Mouse (Mus musculus): ENCODE results near the gene Rnls.

The Rnls gene

DNA sequence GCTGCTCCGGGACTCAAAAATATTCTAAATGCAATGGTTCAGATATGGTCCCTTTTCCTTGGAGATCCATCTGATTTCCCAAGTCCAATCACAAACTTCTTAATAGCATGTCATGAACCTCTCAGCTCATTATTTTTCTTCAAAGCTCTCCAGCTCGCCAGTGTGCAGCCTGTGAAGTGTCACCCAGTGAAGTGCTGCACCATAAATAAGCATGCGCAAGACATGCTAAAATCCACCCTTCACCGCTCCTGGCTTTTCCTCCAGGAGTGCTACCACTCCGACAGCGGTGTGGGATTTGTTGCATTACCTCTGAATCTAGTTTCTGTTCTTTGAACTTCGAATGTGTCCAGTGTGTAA is 289.3 kb downstream of the Rnls start:
- no peak for DNase-seq (ENCODE audit: low read depth, low spot score)

DNA sequence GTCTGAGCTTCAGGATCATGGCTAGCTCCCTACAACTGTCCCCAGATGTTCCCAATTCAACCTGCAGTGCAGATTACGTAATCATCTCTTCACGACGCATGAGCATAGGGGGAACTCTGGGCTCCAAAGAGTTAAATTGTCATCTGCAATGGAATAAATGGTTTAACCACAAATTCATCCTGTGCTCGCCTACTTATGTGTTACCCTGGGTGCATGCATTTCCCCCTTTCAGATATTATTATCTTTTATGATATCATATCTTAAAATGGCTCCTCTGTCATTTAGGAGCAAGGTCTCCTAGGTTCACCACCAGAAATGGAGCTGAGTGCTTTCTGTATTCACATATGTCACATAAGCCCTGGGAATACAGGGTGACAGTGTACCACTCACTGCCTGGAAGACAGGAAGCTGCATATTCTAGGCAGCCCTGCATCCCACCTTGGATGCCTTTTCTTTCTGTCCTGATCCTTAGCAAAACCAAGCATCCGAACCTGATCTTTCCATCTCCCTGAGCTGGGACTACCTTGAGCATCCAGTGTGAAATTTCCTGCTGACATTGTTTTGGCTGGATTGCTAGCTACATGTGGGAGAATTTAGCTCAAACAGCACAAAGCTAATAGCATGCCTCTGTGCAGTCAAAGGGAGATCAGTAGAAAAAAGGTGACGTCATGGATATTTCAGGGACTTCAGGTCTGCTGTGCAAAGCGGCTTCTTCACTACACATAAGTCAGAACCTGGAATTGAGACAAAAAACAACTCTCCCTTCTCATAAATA is 289.9 kb downstream of the Rnls start:
- no peak for DNase-seq (ENCODE audit: low read depth, low spot score)

DNA sequence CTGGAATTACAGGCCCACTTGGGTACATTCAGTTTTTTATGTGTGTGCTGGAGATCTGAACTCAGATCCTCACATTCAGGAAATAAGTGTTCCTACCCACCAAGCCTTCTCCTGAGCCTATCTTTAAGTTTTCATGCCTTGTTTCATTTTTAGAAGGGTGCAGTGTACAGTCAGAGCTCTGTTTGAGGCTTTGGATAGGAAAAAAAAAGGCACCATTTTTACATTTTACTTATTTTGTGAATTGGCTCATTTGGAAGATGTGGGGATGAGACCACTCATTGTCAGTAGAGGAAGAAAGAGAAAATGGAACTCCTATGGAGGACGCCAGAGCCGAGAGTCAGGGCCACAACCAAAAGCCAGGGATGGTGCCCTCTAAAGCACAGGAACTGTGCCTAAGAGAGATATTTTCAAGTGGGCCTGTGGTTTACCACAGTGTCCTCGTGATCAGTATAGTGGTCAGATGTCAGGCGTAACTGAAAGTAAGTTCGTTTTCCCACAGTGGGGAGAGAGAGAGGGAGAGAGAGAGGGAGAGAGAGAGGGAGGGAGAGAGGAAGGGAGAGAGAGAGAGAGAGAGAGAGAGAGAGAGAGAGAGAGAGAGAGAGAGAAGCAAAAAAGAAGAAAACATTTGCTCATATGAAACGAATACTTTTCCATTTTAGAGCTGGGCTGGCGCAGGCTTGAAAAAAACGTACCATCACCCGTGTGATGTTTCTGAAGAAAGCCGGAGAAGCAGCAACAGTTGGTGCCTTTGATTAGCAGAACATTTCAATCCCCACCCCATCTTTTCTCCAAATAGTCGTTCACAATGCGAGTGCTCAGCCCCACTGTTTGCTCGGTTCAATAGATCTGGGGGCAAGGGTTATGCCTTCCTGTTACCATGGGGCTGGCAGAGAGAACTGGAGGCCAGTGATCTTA is 290.7 kb downstream of the Rnls start:
- no peak for DNase-seq (ENCODE audit: low read depth, low spot score)

DNA sequence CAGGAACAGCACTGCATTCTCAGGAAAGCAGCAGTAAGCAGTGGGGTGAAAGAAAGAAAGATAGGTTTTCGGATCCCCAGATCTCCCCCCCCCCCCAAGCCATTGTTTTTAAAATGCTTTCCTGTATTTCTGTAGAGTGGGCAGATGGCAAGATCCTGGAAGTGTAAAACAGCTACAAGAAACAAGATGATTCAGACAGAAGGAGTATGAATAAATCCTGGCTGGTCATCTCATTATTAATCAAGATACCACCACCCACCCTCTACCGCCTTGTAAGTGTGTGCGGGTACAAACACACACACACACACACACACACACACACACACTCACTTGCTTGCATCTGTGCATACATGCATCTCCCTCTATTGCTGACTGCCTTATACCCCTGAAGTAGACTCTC is 291.5 kb downstream of the Rnls start:
- no peak for DNase-seq (ENCODE audit: low read depth, low spot score)

DNA sequence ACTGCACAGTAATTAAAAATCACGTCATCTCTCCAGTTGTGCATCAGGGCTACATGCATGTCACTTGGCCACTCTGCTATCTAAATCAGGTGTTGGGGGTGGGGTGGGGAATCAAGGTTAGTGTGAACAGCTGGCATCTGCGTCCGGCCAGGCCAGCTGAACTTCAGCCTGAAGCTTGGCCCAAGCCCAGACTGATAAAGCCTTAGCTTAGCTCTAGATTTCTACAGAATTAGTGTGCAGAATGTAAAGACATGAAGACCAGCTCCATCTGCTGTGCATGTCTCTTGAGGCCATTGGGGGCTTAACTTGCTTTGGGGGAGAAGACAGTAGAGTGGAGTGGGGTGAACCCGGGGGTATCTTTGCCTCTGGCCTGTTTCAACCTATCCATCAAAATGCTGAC is 292.1 kb downstream of the Rnls start:
- DNase-seq (ENCODE audit: low read depth, low spot score), result peak; percentile 25

DNA sequence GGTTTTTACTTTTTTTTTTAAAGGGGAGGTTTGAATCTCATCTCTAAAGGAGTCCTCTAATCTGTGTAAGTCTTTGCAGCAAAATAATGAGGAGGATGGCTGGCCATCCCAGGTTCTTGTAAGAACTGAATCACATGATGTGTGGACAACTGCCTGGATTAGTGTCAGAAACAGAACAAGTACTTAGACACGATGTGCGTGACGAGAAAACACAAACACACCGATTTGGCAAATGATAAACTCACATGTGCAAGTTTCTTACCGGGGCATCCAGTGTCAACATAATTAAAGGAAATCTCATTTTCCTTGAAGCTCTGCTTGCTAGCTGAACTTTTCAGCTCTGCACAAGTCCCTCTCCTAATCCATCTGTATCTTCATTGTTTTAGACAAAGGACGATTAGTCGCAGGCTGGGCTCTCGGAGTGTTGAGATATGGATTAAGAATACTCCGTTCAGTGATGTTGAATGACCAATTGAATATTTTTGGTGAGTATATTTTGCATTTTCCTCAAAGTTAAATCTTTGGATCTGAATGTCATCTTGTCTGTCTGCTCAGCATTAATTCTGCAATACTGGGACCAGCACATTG is 292.8 kb downstream of the Rnls start:
- no peak for DNase-seq (ENCODE audit: low read depth, low spot score)

DNA sequence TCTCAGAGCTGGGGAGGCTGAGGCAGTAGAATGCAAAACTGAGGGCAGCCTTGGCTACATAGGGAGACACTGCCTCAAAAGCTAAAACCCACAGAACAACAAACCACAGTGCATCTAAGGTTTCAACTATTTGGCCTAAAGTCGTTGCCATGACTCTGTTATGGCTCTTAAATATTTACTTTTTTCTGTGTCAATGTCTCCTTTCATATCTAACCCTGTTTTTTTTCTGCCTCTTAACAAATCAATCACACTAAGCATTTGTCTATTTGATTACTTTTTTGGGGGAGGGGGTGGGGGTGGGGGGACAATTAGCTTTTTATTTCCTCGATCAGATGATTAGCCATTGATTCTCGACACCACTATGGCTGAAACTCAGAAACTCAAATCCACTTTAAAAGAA is 294.4 kb downstream of the Rnls start:
- DNase-seq (ENCODE audit: low read depth, low spot score), result no peak

DNA sequence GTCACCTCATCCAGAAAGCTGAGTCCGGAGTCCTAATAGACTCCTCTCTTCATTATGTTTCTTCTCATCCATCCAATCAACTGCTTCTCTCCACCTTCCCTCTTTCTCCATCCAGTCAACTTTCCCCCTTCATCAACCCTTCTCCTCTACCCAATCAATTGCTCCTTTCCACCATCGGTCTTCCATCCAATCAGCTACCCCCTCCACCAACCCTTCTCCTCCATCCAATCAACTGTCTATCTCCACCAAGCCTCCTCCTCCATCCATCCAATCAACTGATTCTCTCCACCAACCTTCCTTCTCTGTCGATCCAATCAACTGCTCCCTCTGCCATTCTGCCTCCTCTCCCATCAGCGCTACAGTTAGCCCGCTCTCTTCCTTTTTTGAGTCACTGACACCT is 295.5 kb downstream of the Rnls start:
- no peak for DNase-seq (ENCODE audit: low read depth, low spot score)

DNA sequence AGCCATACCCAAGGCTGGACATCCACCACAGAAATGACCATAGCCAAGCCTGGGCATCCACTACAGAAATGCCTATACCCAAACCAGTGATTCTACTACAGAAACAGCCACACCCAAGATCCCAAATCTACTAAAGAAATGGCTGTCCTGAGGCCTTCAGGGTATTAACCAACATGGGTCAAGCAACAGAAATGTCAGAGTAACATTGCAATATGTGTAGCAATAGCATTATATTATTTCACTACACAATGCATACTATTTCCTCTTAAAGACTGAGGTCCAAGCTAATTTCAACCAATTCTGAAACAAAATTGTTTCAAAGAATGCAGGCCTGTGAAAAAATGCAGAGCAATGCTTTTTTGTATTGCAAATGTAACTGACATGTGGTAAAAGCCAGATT is 299.5 kb downstream of the Rnls start:
- no peak for DNase-seq (ENCODE audit: low read depth, low spot score)

DNA sequence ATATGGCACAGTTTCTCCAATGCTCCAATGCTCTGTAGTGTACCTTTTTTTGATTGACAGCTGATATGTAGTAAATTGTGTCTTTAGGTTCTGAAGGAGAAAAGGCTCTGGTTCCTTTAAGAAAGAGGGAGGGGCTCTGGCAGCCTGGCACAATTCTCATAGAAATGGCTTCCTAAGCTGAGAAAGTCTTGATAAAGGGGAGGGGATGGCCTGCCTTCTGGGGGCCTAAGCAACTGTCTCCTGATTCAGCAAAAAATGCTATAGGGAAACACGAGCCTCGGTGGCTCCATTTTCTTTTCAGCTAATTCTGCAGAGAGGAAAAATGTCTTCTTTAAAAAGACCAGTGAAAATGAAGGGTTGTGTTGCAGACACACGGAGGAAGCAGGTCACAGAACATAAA is 300.8 kb downstream of the Rnls start:
- no peak for DNase-seq (ENCODE audit: low read depth, low spot score)

DNA sequence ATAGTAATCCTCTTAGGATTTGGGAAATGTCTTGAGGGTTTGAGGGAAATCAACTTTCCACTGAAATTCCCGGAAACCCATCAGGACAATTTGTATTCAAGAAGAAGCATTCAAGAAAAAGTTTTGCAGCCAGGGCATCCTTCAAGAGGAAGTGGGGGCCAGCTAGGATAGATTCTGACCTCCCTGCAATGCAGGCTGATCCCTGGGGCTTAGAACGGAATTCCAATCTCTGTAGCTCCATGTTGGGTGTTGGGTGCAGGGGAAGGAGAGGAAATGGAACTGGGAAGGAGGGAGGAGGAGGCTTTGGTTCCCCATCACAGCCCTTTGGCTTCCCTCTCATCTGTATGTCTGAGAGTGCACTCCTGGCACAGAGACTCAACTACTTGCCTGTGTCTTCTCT is 303.2 kb downstream of the Rnls start:
- no peak for DNase-seq (ENCODE audit: low read depth, low spot score)

DNA sequence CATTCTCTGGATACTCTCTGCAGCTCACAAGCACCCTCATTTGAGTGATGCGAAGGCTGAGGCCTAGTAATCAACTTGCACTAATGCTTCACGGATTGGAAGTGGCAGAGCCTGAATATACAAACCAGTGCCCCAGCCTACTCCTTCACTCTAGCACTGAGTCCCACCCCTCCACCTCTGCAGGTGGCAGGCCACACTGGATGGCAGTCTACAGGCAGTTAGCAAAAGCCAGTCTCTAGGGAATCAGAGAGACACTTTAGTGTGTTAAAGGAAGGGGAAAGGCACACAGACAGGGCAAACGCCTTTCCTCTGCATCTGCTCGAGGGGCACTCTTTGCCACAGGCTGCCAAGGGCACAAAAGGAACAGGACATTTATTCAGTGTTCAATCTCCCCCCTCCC is 304.1 kb downstream of the Rnls start:
- no peak for DNase-seq (ENCODE audit: low read depth, low spot score)
